17 mouse cellular contexts compared by ENCODE assay signal in the genomic region with DNA sequence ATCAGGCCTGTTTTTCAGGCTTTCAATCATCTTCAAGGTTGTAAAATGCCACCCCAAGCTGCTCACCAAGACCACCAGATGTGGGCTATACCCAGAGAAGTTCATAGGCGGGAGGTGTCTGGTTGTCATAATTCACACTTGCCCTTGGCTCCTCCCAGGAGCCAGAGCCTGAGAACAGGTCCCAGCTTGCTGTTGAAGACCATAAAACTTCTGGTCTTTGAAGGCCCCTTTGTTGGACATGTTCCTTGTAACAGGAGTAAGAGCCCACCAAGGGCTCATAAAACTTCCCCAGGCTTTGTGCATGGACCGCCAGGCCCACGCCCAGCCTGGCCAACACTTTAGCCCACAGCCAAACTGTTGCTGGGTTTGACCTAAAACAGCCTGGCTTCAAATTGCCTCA.
"Had no signal": no experiment of that assay in that cellular context is flagged by ENCODE, and none has a peak within 500 bp of the region (broad histone marks: within the 10 kb centered on the region; RNA-seq: fewer than 3 reads in every experiment).

No protein-coding gene starts in this region.

- H3K9me3 ChIP-seq: liver, embryonic 12.5 days; liver, embryonic 15.5 days; lung, embryonic 15.5 days had no signal

- H3K9ac ChIP-seq: liver, embryonic 12.5 days; liver, embryonic 15.5 days; lung, embryonic 15.5 days had no signal

- H3K4me1 ChIP-seq: liver, embryonic 12.5 days; liver, embryonic 15.5 days; lung, embryonic 15.5 days; megakaryocyte, embryonic 14.5 days had no signal

- H3K36me3 ChIP-seq: liver, embryonic 12.5 days; liver, embryonic 15.5 days; lung, embryonic 15.5 days had no signal

- H3K27ac ChIP-seq: kidney, postnatal 0 days; layer of hippocampus, adult 2 months; liver, embryonic 12.5 days; liver, embryonic 15.5 days; lung, embryonic 15.5 days had no signal

- H3K4me2 ChIP-seq: liver, embryonic 12.5 days; liver, embryonic 15.5 days; lung, embryonic 15.5 days; midbrain, embryonic 11.5 days had no signal

- H3K4me3 ChIP-seq: layer of hippocampus, adult 2 months; liver, embryonic 12.5 days; liver, embryonic 15.5 days; lung, embryonic 15.5 days; megakaryocyte, embryonic 14.5 days had no signal

- ATAC-seq: liver, embryonic 12.5 days had no signal

- DNase-seq: kidney, adult 2 months; kidney, postnatal 25 days; layer of hippocampus, adult 9-11 months; liver; lung, adult 18-20 months; lung, postnatal 10 days; lung, postnatal 36 days; midbrain, embryonic 14.5 days; thymus, adult 18-20 months; thymus, postnatal 36 days had no signal

- H3K27me3 ChIP-seq: liver, embryonic 12.5 days; liver, embryonic 15.5 days; lung, embryonic 15.5 days had no signal
